Mouse (Mus musculus) lung, embryonic 14.5 days (tissue): ENCODE data around the gene Cftr. TPM values are rescaled to one million over a fixed set of nuclear protein-coding genes. Genes with fewer than 3 reads are reported as not detected.

Experiments used
- ATAC-seq: fragments of 200-750 bp; cut with Nextera tagmentation; 2 replicates; pipeline ENCODE4 v1.8.0; 2017; ENCODE audit warnings: mild to moderate bottlenecking, moderate TSS enrichment, moderate library complexity; ENCODE audit not compliant: insufficient read depth
- DNase-seq: peaks from one replicate; pipeline ENCODE4 v3.0.0-alpha.2; 2015
- H3K27ac ChIP-seq: fragments of 300-500 bp; sonication (generic); 2 replicates; pipeline ENCODE4 v1.5.1; 2014; ENCODE audit warnings: low read depth, mild to moderate bottlenecking, moderate library complexity
- H3K27me3 ChIP-seq: fragments of 300-500 bp; sonication (generic); 2 replicates; pipeline ENCODE4 v1.6.1; 2014; ENCODE audit warnings: low read length, control low read depth; ENCODE audit not compliant: insufficient read depth
- H3K36me3 ChIP-seq: fragments of 300-500 bp; sonication (generic); 2 replicates; pipeline ENCODE4 v1.6.1; 2014; ENCODE audit warnings: control low read depth; ENCODE audit not compliant: insufficient read depth
- H3K4me1 ChIP-seq: fragments of 300-500 bp; sonication (generic); 2 replicates; pipeline ENCODE4 v1.6.1; 2014; ENCODE audit warnings: antibody characterized with exemption, control low read depth; ENCODE audit not compliant: insufficient read depth
- H3K4me2 ChIP-seq: fragments of 300-500 bp; sonication (generic); 2 replicates; pipeline ENCODE4 v1.6.1; 2014; ENCODE audit warnings: mild to moderate bottlenecking
- H3K4me3 ChIP-seq: fragments of 300-500 bp; sonication (generic); 2 replicates; pipeline ENCODE4 v1.5.1; 2014; ENCODE audit warnings: low read depth, low read length
- H3K9ac ChIP-seq: fragments of 300-500 bp; sonication (generic); 2 replicates; pipeline ENCODE4 v1.6.1; 2014
- H3K9me3 ChIP-seq: fragments of 300-500 bp; sonication (generic); 2 replicates; pipeline ENCODE4 v1.6.1; 2016; ENCODE audit warnings: low read depth, low read length, control low read depth
- CTCF ChIP-seq: IDR thresholded peaks from 2 replicates; pipeline ENCODE4 v1.5.1; 2016; ENCODE audit warnings: antibody characterized with exemption, low read depth
- WGBS: fragments of 180-500 bp; shearing (Covaris S2); extraction: QIAGEN DNeasy Blood & Tissue Kit; methylation state at CpG from one replicate; pipeline ENCODE4 v1.1.7; 2014; 5-methylcytosine and 5-hydroxymethylcytosine counted together
- polyA plus RNA-seq: library from polyadenylated mRNA; unstranded; fragments of >200 nt; fragmentation: Nextera tagmentation; extraction: Ambion mirVana; gene quantifications from 2 replicates; pipeline ENCODE4 v1.2.1, GENCODE M21; 2014

Gene Cftr
- polyA plus RNA-seq, 1 experiment from 2014 or later = 5.8 TPM

- no peaks in the 10 kb centered on the region for H3K9me3 ChIP-seq
- ATAC-seq (peak; percentile 94), DNase-seq (peak; percentile 57)
- no peak overlapping the region for H3K27ac ChIP-seq
- no peaks in the 10 kb centered on the region for H3K4me1 ChIP-seq
- no peaks in the 10 kb centered on the region for H3K36me3 ChIP-seq
- no peak overlapping the region for H3K4me3 ChIP-seq
- no peak overlapping the region for H3K4me2 ChIP-seq
- H3K9ac ChIP-seq = no peak overlapping the region
- TF ChIP-seq CTCF = no peak
- 31% methylated on average over 4 of the region's 4 CpGs for WGBS
- H3K27me3 ChIP-seq = no peaks in the 10 kb centered on the region
Observed at GRCm38 (mm10) chr6:18248464-18248863, 78.0 kb downstream of the Cftr start.

- Histone ChIP-seq H3K4me1 (no peaks in the 10 kb centered on the region), H3K9ac (no peak overlapping the region), H3K4me2 (no peak overlapping the region), H3K4me3 (no peak overlapping the region), H3K27ac (no peak overlapping the region), H3K9me3 (no peaks in the 10 kb centered on the region), H3K27me3 (no peaks in the 10 kb centered on the region), H3K36me3 (no peaks in the 10 kb centered on the region)
- ATAC-seq (no peak), DNase-seq (peak; percentile 8)
- TF ChIP-seq CTCF = no peak
- 51% methylated on average over 5 of the region's 5 CpGs for WGBS
Observed at GRCm38 (mm10) chr6:18254586-18254985, 84.1 kb downstream of the Cftr start.

GRCm38 (mm10) chr6:18270983-18271382 is 100.5 kb downstream of the Cftr start:
- H3K4me1 ChIP-seq = no peaks in the 10 kb centered on the region
- DNase-seq (no peak), ATAC-seq (no peak)
- H3K4me2 ChIP-seq = no peak overlapping the region
- no peaks in the 10 kb centered on the region for H3K9me3 ChIP-seq
- no peak overlapping the region for H3K9ac ChIP-seq
- no peaks in the 10 kb centered on the region for H3K27me3 ChIP-seq
- no peaks in the 10 kb centered on the region for H3K36me3 ChIP-seq
- WGBS = 22% methylated on average over 1 of the region's 1 CpGs
- H3K4me3 ChIP-seq = no peak overlapping the region
- no peak for TF ChIP-seq CTCF
- no peak overlapping the region for H3K27ac ChIP-seq

GRCm38 (mm10) chr6:18300781-18301180 is 130.3 kb downstream of the Cftr start:
- TF ChIP-seq CTCF = no peak
- Histone ChIP-seq H3K9ac (no peak overlapping the region), H3K4me1 (no peaks in the 10 kb centered on the region), H3K4me2 (no peak overlapping the region), H3K9me3 (no peaks in the 10 kb centered on the region), H3K27me3 (no peaks in the 10 kb centered on the region), H3K36me3 (no peaks in the 10 kb centered on the region), H3K4me3 (no peak overlapping the region), H3K27ac (no peak overlapping the region)
- WGBS = 56% methylated on average over 2 of the region's 2 CpGs
- DNase-seq (no peak), ATAC-seq (no peak)

GRCm38 (mm10) chr6:18302105-18302504 is 131.6 kb downstream of the Cftr start:
- Histone ChIP-seq H3K27me3 (no peaks in the 10 kb centered on the region), H3K27ac (no peak overlapping the region), H3K4me3 (no peak overlapping the region), H3K9ac (no peak overlapping the region), H3K9me3 (no peaks in the 10 kb centered on the region), H3K4me1 (no peaks in the 10 kb centered on the region), H3K36me3 (no peaks in the 10 kb centered on the region), H3K4me2 (no peak overlapping the region)
- 60% methylated on average over 5 of the region's 5 CpGs for WGBS
- DNase-seq = no peak
- ATAC-seq = no peak
- TF ChIP-seq CTCF = no peak

- H3K4me3 ChIP-seq = no peak overlapping the region
- TF ChIP-seq CTCF = no peak
- H3K4me2 ChIP-seq = no peak overlapping the region
- H3K9ac ChIP-seq = no peak overlapping the region
- H3K27me3 ChIP-seq = no peaks in the 10 kb centered on the region
- ATAC-seq (no peak), DNase-seq (no peak)
- no peaks in the 10 kb centered on the region for H3K9me3 ChIP-seq
- 45% methylated on average over 3 of the region's 3 CpGs for WGBS
- no peaks in the 10 kb centered on the region for H3K36me3 ChIP-seq
- no peaks in the 10 kb centered on the region for H3K4me1 ChIP-seq
- 0 out of 2 replicates have a peak overlapping the region, but pooled peaks have one; percentile 15 for H3K27ac ChIP-seq
Observed at GRCm38 (mm10) chr6:18303228-18303627, 132.7 kb downstream of the Cftr start.

GRCm38 (mm10) chr6:18305130-18305529 is 134.6 kb downstream of the Cftr start:
- no peaks in the 10 kb centered on the region for H3K27me3 ChIP-seq
- DNase-seq (no peak), ATAC-seq (no peak)
- no peak overlapping the region for H3K9ac ChIP-seq
- no peaks in the 10 kb centered on the region for H3K9me3 ChIP-seq
- WGBS = 71% methylated on average over 4 of the region's 4 CpGs
- no peaks in the 10 kb centered on the region for H3K36me3 ChIP-seq
- no peak overlapping the region for H3K4me3 ChIP-seq
- no peaks in the 10 kb centered on the region for H3K4me1 ChIP-seq
- H3K27ac ChIP-seq = no peak overlapping the region
- H3K4me2 ChIP-seq = no peak overlapping the region
- no peak for TF ChIP-seq CTCF

- Histone ChIP-seq H3K9me3 (no peaks in the 10 kb centered on the region), H3K4me2 (no peak overlapping the region), H3K9ac (no peak overlapping the region), H3K27ac (peak overlapping the region; percentile 48; the same call in 1 of the 2 replicates), H3K27me3 (no peaks in the 10 kb centered on the region), H3K4me1 (no peaks in the 10 kb centered on the region), H3K4me3 (no peak overlapping the region), H3K36me3 (no peaks in the 10 kb centered on the region)
- ATAC-seq = peak; percentile 52; the same call in 1 of the 2 replicates
- TF ChIP-seq CTCF = no peak
- WGBS = 8% methylated on average over 2 of the region's 2 CpGs
- DNase-seq = peak; percentile 42
Observed at GRCm38 (mm10) chr6:18310983-18311382, 140.5 kb downstream of the Cftr start.
